Mouse (Mus musculus): ENCODE measurements at regions not wholly inside any gene's neighbourhood (a gene's known extent, or its start where the extent isn't known, plus 50 kb on each side); places are given as distances from the start of the nearest gene placed in this dataset.

GRCm38 (mm10) chr17:73046985-73047384 is 60.8 kb upstream of the Lclat1 start:
- WGBS = 51% methylated on average over 4 of the region's 4 CpGs
- H3K4me1 ChIP-seq (ENCODE audit: control insufficient read depth, insufficient read depth, low read length) = no peaks in the 10 kb centered on the region
- TF ChIP-seq CTCF (conservative IDR thresholded peaks at IDR 0.05; ENCODE audit: insufficient read depth, insufficient read length, low read depth, low read length) (no peak), POLR2A (IDR thresholded peaks at IDR 0.05; ENCODE audit: low read depth, low read length) (no peak)
- no peaks in the 10 kb centered on the region for H3K27me3 ChIP-seq (replicated peaks; ENCODE audit: control insufficient read depth, insufficient read depth, low read length)
- no peaks in the 10 kb centered on the region for H3K36me3 ChIP-seq (ENCODE audit: control insufficient read depth, insufficient read depth, low read length)
- H3K4me3 ChIP-seq (ENCODE audit: insufficient read depth, low read depth, low read length) = no peak overlapping the region
- H3K27ac ChIP-seq (ENCODE audit: insufficient read depth, low read depth, low read length) = no peak overlapping the region
- no peak for DNase-seq

GRCm38 (mm10) chr17:73048164-73048563 is 59.6 kb upstream of the Lclat1 start:
- Histone ChIP-seq H3K36me3 (ENCODE audit: control insufficient read depth, insufficient read depth, low read length) (no peaks in the 10 kb centered on the region), H3K27ac (ENCODE audit: insufficient read depth, low read depth, low read length) (no peak overlapping the region), H3K4me3 (ENCODE audit: insufficient read depth, low read depth, low read length) (no peak overlapping the region), H3K4me1 (ENCODE audit: control insufficient read depth, insufficient read depth, low read length) (no peaks in the 10 kb centered on the region), H3K27me3 (replicated peaks; ENCODE audit: control insufficient read depth, insufficient read depth, low read length) (no peaks in the 10 kb centered on the region)
- WGBS = 87% methylated on average over 2 of the region's 2 CpGs
- no peak for TF ChIP-seq CTCF (conservative IDR thresholded peaks at IDR 0.05; ENCODE audit: insufficient read depth, insufficient read length, low read depth, low read length)
- TF ChIP-seq POLR2A (IDR thresholded peaks at IDR 0.05; ENCODE audit: low read depth, low read length) = no peak
- DNase-seq = no peak

GRCm38 (mm10) chr17:73052956-73053355 is 54.8 kb upstream of the Lclat1 start:
- Histone ChIP-seq H3K27ac (ENCODE audit: insufficient read depth, low read depth, low read length) (peak overlapping the region; percentile 52; the same call in 1 of the 2 replicates), H3K27me3 (replicated peaks; ENCODE audit: control insufficient read depth, insufficient read depth, low read length) (no peaks in the 10 kb centered on the region), H3K4me3 (ENCODE audit: insufficient read depth, low read depth, low read length) (no peak overlapping the region), H3K4me1 (ENCODE audit: control insufficient read depth, insufficient read depth, low read length) (no peaks in the 10 kb centered on the region), H3K36me3 (ENCODE audit: control insufficient read depth, insufficient read depth, low read length) (no peaks in the 10 kb centered on the region)
- no peak for DNase-seq
- TF ChIP-seq POLR2A (IDR thresholded peaks at IDR 0.05; ENCODE audit: low read depth, low read length) = no peak
- TF ChIP-seq CTCF (conservative IDR thresholded peaks at IDR 0.05; ENCODE audit: insufficient read depth, insufficient read length, low read depth, low read length) = no peak
- 89% methylated on average over 2 of the region's 2 CpGs for WGBS

- no peak for DNase-seq
- H3K4me3 ChIP-seq (ENCODE audit: insufficient read depth, low read depth, low read length) = no peak overlapping the region
- H3K27ac ChIP-seq (ENCODE audit: insufficient read depth, low read depth, low read length) = peak overlapping the region; percentile 52; the same call in 1 of the 2 replicates
- no peaks in the 10 kb centered on the region for H3K27me3 ChIP-seq (replicated peaks; ENCODE audit: control insufficient read depth, insufficient read depth, low read length)
- WGBS = 50% methylated on average over 3 of the region's 3 CpGs
- TF ChIP-seq POLR2A (IDR thresholded peaks at IDR 0.05; ENCODE audit: low read depth, low read length) (no peak), CTCF (conservative IDR thresholded peaks at IDR 0.05; ENCODE audit: insufficient read depth, insufficient read length, low read depth, low read length) (no peak)
- no peaks in the 10 kb centered on the region for H3K36me3 ChIP-seq (ENCODE audit: control insufficient read depth, insufficient read depth, low read length)
- no peaks in the 10 kb centered on the region for H3K4me1 ChIP-seq (ENCODE audit: control insufficient read depth, insufficient read depth, low read length)
Measured at GRCm38 (mm10) chr17:73053479-73054215, 54.1 kb upstream of the Lclat1 start.

DNA sequence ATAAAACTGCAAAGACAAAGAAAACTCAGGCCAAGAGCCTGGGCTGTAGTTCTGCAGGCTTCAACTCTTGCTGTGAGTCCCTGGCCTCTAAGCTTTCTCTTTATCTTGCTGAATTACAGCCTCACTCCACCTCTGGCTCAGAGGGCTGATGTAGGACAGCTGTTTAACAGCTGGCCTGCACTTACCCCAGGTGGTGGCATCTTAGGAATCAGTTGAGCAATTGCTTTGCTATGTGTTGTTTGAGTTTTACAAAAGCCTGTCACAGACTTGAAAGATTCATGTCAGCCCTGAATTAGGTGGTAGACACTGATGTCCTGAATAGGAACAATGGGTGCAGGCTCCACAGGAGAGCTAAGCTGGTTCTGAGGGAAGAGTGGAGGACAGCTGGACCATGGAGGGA is 53.6 kb upstream of the Lclat1 start:
- TF ChIP-seq POLR2A (IDR thresholded peaks at IDR 0.05; ENCODE audit: low read depth, low read length) = no peak
- TF ChIP-seq CTCF (conservative IDR thresholded peaks at IDR 0.05; ENCODE audit: insufficient read depth, insufficient read length, low read depth, low read length) = no peak
- Histone ChIP-seq H3K4me1 (ENCODE audit: control insufficient read depth, insufficient read depth, low read length) (no peaks in the 10 kb centered on the region), H3K36me3 (ENCODE audit: control insufficient read depth, insufficient read depth, low read length) (no peaks in the 10 kb centered on the region), H3K4me3 (ENCODE audit: insufficient read depth, low read depth, low read length) (no peak overlapping the region), H3K27ac (ENCODE audit: insufficient read depth, low read depth, low read length) (no peak overlapping the region), H3K27me3 (replicated peaks; ENCODE audit: control insufficient read depth, insufficient read depth, low read length) (no peaks in the 10 kb centered on the region)
- DNase-seq = peak; percentile 43

- Histone ChIP-seq H3K36me3 (ENCODE audit: control insufficient read depth, insufficient read depth, low read length) (no peaks in the 10 kb centered on the region), H3K4me3 (ENCODE audit: insufficient read depth, low read depth, low read length) (no peak overlapping the region), H3K27me3 (replicated peaks; ENCODE audit: control insufficient read depth, insufficient read depth, low read length) (no peaks in the 10 kb centered on the region), H3K4me1 (ENCODE audit: control insufficient read depth, insufficient read depth, low read length) (no peaks in the 10 kb centered on the region), H3K27ac (ENCODE audit: insufficient read depth, low read depth, low read length) (no peak overlapping the region)
- TF ChIP-seq CTCF (conservative IDR thresholded peaks at IDR 0.05; ENCODE audit: insufficient read depth, insufficient read length, low read depth, low read length) = no peak
- 75% methylated on average over 3 of the region's 3 CpGs for WGBS
- DNase-seq = no peak
Measured at GRCm38 (mm10) chr17:73055197-73055596, 52.6 kb upstream of the Lclat1 start.

GRCm38 (mm10) chr17:73055611-73056010 is 52.2 kb upstream of the Lclat1 start:
- Histone ChIP-seq H3K36me3 (ENCODE audit: control insufficient read depth, insufficient read depth, low read length) (no peaks in the 10 kb centered on the region), H3K27ac (ENCODE audit: insufficient read depth, low read depth, low read length) (no peak overlapping the region), H3K4me1 (ENCODE audit: control insufficient read depth, insufficient read depth, low read length) (no peaks in the 10 kb centered on the region), H3K4me3 (ENCODE audit: insufficient read depth, low read depth, low read length) (no peak overlapping the region), H3K27me3 (replicated peaks; ENCODE audit: control insufficient read depth, insufficient read depth, low read length) (no peaks in the 10 kb centered on the region)
- TF ChIP-seq CTCF (conservative IDR thresholded peaks at IDR 0.05; ENCODE audit: insufficient read depth, insufficient read length, low read depth, low read length) = no peak
- TF ChIP-seq POLR2A (IDR thresholded peaks at IDR 0.05; ENCODE audit: low read depth, low read length) = no peak
- no peak for DNase-seq
- WGBS = 78% methylated on average over 6 of the region's 6 CpGs
